Mouse (Mus musculus): ENCODE results near the gene Col28a1.
"Not testable (repeated sequence)": the region's sequence is repeated elsewhere in the genome, so short reads cannot be mapped to it uniquely, and the experiment has no call there.

Gene Col28a1

GRCm38 (mm10) chr6:7994736-7995135, 197.7 kb downstream of the Col28a1 start:
- no peak for DNase-seq (ENCODE audit: low spot score in 2 of 2)

DNA sequence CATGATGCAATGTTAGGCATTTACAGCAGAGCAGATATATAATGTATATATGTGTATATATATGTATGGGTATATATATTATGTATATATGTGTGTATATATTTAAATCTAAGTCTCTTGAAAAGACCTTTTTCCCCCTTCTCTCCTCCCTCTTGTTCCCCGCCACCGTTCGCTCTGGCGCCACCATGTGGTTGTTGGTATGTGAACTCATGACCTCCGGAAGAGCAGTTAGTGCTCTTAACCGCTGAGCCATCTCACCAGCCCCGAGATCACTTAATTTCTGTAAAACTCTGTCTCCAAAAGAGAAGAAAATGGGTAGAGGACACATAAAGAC, 208.8 kb downstream of the Col28a1 start:
- DNase-seq (ENCODE audit: low spot score in 2 of 2): peak; percentile 17 to 51

DNA sequence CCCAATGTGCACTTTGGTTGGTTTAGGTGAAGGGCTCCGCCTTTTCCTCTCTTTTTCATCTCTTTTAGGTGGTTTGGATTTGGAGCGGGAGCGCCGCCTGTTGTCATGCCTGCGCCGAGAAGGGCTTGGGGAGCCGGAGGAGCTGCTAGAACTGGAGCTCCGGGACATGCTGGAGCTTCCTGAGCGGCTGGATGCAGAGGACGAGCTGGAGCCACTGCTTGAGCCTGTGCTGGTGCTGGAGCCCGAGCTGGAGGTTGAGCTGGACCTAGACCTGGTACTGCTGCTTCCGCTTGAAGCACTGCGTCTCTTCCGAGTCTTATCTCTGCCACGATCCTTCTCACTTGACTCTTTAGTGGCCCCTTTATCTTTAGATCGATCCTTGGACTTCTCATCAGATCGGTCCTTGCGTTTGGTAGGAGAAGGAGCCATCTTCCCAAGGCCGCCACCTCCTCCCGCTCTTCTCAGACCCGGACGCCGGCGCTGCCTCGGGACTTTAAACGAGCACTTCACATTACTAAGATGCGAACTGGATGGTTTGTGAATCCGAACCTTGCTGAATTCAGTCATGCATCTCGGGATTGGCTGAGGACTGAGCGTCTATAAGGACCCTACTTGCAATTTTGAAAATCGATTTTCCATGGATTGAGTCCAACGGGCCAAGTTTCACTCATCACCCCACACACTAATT, 209.3 kb downstream of the Col28a1 start:
- not testable (repeated sequence) for DNase-seq (ENCODE audit: low spot score in 2 of 2)

GRCm38 (mm10) chr6:7971020-7971760, 221.2 kb downstream of the Col28a1 start:
- no peak for DNase-seq (ENCODE audit: low spot score in 2 of 2)

DNA sequence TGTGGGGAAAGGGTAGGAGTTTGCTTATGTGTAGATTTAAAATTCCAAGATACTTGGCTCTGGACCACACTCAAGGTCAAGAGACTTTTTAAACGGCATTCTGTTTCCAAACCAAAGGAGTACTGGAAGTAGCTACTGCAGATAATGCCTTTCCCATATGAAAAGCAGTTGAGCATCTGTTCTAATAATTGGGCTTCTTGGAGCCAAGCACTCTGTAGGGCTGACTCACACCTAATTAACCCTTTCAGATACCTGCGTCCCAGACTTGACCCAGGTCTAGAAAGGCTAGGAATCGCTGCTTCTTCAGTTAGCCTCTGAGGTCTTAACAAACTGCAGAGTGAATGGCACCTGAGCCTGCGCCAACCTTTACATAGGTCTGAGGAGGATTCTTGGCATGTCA, 223.0 kb downstream of the Col28a1 start:
- DNase-seq (ENCODE audit: low spot score in 2 of 2): no peak

DNA sequence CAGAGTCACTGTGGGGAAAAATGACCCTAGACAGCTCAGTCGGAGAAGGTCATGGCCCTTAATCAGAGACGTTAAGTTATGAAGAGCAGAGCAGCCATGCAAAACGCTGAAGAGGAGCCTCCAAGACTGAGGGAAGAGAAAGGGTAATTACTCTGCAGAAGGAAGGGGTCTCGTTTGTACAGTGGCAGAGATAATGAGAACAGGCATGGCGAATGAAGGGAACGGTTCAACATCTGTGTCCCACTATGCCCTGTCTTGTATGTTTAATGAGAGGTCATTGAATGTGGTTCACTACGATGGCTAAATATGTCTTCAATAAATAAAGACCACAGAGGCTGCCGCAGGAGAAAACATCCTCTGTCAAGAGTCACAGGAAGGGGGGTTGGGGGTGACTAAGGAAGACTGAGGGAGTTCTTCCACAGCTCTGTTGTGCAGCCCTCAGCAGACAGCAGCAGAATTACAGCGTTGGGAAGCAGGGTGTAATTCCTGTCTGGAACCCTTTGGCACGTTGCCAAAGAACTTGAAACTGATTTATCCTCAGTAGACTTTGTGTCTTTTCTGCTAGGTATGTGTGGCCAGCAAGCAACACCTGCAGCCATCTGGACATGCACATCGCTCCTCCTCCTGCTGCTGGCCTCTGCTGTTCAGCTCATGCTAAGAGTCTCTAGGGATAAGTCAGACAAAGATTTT, 226.4 kb downstream of the Col28a1 start:
- no peak for DNase-seq (ENCODE audit: low spot score in 2 of 2)

DNA sequence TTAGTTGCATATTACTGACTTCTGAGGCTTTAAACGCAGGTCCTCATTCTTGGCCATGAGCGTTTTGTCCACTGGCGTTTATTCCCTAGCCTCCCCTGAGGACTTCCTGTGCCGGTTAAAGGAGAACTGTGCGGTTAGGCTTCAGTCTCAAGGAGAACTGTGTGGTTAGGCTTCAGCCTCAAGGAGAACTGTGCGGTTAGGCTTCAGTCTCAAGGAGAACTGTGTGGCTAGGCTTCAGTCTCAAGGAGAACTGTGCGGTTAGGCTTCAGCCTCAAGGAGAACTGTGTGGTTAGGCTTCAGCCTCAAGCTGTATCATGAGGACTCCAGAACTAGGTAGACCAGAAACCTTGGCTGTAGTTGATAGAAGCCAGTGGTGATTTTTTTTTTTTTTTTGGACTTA, 229.7 kb downstream of the Col28a1 start:
- no peak for DNase-seq (ENCODE audit: low spot score in 2 of 2)

- DNase-seq (ENCODE audit: low spot score in 2 of 2): no peak
Observed at GRCm38 (mm10) chr6:7952208-7952607, 240.2 kb downstream of the Col28a1 start.

GRCm38 (mm10) chr6:7951778-7952177, 240.6 kb downstream of the Col28a1 start:
- DNase-seq (ENCODE audit: low spot score in 2 of 2): no peak

Measured in natural killer cell, adult 2 months (primary cell).